Mouse (Mus musculus): ENCODE measurements around the gene Ufsp1. TPM values are rescaled to one million over a fixed set of nuclear protein-coding genes. Genes with fewer than 3 reads are reported as not detected.
A peak's percentile ranks its signal among the peaks of the same experiment; 100 is the strongest.

The Ufsp1 gene
- polyA plus RNA-seq, 1 experiment from 2014 or later, result 6.0 TPM

GRCm38 (mm10) chr5:137287953-137288743 is 6.3 kb upstream of the Ufsp1 start:
- Histone ChIP-seq H3K27me3 (peaks cover 62% of the 10 kb centered on the region), H3K36me3 (replicated peaks) (no peaks in the 10 kb centered on the region), H3K4me2 (peak overlapping the region; percentile 88), H3K4me3 (replicated peaks) (peak overlapping the region; percentile 51), H3K9me3 (no peaks in the 10 kb centered on the region), H3K4me1 (peaks cover 33% of the 10 kb centered on the region), H3K9ac (peak overlapping the region; percentile 48), H3K27ac (no peak overlapping the region)
- 0 out of 2 replicates have a peak, but pooled peaks have one; percentile 12 for ATAC-seq (ENCODE audit: low FRiP score)
- WGBS, result 0% methylated on average over 53 of the region's 65 CpGs

DNA sequence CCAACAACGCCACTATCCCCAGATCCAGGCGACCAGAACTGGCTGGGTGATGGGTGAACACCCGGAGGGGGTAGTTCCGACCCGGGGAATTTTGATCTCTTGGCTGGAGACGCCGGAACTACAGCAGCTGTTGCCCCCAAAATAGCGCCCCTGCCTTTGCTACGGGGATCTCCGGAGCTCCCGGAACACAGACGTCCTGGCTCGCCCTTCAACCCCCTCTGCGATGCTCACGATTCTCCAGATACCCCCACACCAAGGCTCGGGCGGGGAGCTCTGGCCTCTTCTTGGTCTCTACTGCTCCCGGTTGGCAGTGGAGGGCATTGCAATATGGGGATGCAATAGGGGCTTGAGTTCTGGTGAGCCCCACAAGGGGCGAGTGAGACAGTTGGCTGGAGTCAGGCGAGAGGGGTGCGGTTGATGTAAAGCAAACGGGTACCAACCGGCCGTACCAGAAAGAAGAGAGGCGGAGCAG is 5.4 kb upstream of the Ufsp1 start:
- H3K27ac ChIP-seq, result no peak overlapping the region
- H3K4me1 ChIP-seq, result peaks cover 42% of the 10 kb centered on the region
- WGBS, result 4% methylated on average over 25 of the region's 25 CpGs
- peaks cover 62% of the 10 kb centered on the region for H3K27me3 ChIP-seq
- H3K4me3 ChIP-seq (replicated peaks), result peak overlapping the region; percentile 51
- H3K4me2 ChIP-seq, result peak overlapping the region; percentile 88
- H3K9me3 ChIP-seq, result no peaks in the 10 kb centered on the region
- no peaks in the 10 kb centered on the region for H3K36me3 ChIP-seq (replicated peaks)
- ATAC-seq (ENCODE audit: low FRiP score), result no peak
- H3K9ac ChIP-seq, result 0 out of 2 replicates have a peak overlapping the region, but pooled peaks have one; percentile 48

DNA sequence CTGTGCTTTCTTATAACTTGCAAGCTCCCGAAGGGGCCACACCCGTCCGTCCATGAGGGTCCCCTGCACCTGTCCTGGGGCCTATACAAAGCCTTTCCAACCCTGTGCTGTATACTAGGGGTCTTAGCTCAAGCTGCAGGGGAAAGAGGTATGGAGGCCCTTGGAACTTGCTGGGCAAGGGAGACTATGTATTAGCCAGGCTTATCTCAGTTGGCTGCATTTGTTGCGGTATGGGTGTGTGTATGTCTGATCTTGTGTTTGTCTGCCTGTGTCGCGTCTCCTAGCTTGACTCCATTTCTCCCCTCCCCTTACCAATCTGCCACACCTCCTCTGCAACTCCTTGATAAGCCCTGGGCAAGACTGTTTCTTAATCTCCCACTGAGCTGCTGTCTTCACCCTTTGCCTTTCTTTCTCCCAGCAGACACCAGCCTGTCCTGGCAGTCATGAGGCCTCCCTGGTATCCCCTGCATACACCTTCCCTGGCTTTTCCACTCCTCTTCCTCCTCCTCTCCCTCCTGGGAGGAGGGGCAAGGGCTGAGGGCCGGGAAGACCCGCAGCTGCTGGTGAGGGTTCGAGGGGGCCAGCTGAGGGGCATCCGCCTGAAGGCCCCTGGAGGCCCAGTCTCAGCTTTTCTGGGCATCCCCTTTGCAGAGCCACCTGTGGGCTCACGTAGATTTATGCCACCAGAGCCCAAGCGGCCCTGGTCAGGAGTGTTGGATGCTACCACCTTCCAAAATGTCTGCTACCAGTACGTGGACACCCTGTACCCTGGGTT is 4.7 kb upstream of the Ufsp1 start:
- Histone ChIP-seq H3K4me2 (no peak overlapping the region), H3K27ac (0 out of 2 replicates have a peak overlapping the region, but pooled peaks have one; percentile 25), H3K4me1 (peaks cover 45% of the 10 kb centered on the region), H3K36me3 (replicated peaks) (peaks cover under 1% of the 10 kb centered on the region; the same call in 1 of the 2 replicates), H3K9ac (no peak overlapping the region), H3K4me3 (replicated peaks) (no peak overlapping the region), H3K27me3 (peaks cover 62% of the 10 kb centered on the region), H3K9me3 (no peaks in the 10 kb centered on the region)
- WGBS, result 62% methylated on average over 13 of the region's 13 CpGs
- no peak for ATAC-seq (ENCODE audit: low FRiP score)

GRCm38 (mm10) chr5:137290677-137291076 is 3.8 kb upstream of the Ufsp1 start:
- Histone ChIP-seq H3K4me2 (0 out of 2 replicates have a peak overlapping the region, but pooled peaks have one; percentile 1), H3K36me3 (replicated peaks) (peaks cover 9% of the 10 kb centered on the region), H3K27ac (no peak overlapping the region), H3K4me3 (replicated peaks) (no peak overlapping the region; the same call in 1 of the 2 replicates), H3K9ac (no peak overlapping the region), H3K4me1 (peaks cover 53% of the 10 kb centered on the region), H3K9me3 (no peaks in the 10 kb centered on the region), H3K27me3 (peaks cover 62% of the 10 kb centered on the region)
- 21% methylated on average over 15 of the region's 15 CpGs for WGBS
- no peak for ATAC-seq (ENCODE audit: low FRiP score)

DNA sequence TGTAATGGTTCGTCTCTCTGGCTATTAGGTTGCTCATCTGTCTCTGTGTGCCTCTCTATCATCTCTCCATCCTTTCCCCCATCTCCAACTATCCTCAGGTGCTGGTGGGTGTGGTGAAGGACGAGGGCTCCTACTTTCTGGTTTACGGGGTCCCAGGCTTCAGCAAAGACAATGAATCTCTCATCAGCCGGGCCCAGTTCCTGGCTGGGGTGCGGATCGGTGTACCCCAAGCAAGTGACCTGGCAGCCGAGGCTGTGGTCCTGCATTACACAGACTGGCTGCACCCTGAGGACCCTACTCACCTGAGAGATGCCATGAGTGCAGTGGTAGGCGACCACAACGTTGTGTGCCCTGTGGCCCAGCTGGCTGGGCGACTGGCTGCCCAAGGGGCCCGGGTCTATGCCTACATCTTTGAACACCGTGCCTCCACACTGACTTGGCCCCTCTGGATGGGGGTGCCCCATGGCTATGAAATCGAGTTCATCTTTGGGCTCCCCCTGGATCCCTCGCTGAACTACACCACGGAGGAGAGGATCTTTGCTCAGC is 3.0 kb upstream of the Ufsp1 start:
- no peak for ATAC-seq (ENCODE audit: low FRiP score)
- Histone ChIP-seq H3K4me3 (replicated peaks) (no peak overlapping the region), H3K27me3 (peaks cover 62% of the 10 kb centered on the region), H3K4me1 (peaks cover 51% of the 10 kb centered on the region), H3K9ac (no peak overlapping the region), H3K27ac (no peak overlapping the region), H3K36me3 (replicated peaks) (peaks cover 17% of the 10 kb centered on the region), H3K4me2 (0 out of 2 replicates have a peak overlapping the region, but pooled peaks have one; percentile 1), H3K9me3 (no peaks in the 10 kb centered on the region)
- 82% methylated on average over 15 of the region's 15 CpGs for WGBS

- Histone ChIP-seq H3K4me2 (peak overlapping the region; percentile 82), H3K9me3 (no peaks in the 10 kb centered on the region), H3K27ac (peak overlapping the region; percentile 93; the same call in 1 of the 2 replicates), H3K36me3 (replicated peaks) (peaks cover 35% of the 10 kb centered on the region), H3K4me1 (peaks cover 34% of the 10 kb centered on the region), H3K4me3 (replicated peaks) (peak overlapping the region; percentile 47), H3K9ac (peak overlapping the region; percentile 64), H3K27me3 (peaks cover 48% of the 10 kb centered on the region)
- under 1% methylated on average over 15 of the region's 15 CpGs for WGBS
- ATAC-seq (ENCODE audit: low FRiP score), result no peak
Measured at GRCm38 (mm10) chr5:137293282-137293681, 1.1 kb upstream of the Ufsp1 start.

- peak overlapping the region; percentile 82 for H3K4me2 ChIP-seq
- H3K36me3 ChIP-seq (replicated peaks), result peaks cover 50% of the 10 kb centered on the region
- peak overlapping the region; percentile 93 for H3K27ac ChIP-seq
- H3K9me3 ChIP-seq, result no peaks in the 10 kb centered on the region
- peaks cover 25% of the 10 kb centered on the region for H3K4me1 ChIP-seq
- H3K27me3 ChIP-seq, result peaks cover 34% of the 10 kb centered on the region
- peak overlapping the region; percentile 64 for H3K9ac ChIP-seq
- peak overlapping the region; percentile 47 for H3K4me3 ChIP-seq (replicated peaks)
- ATAC-seq (ENCODE audit: low FRiP score), result peak; percentile 63
- 9% methylated on average over 18 of the region's 18 CpGs for WGBS
Measured at GRCm38 (mm10) chr5:137294744-137295093, 290 bp downstream of the Ufsp1 start.

DNA sequence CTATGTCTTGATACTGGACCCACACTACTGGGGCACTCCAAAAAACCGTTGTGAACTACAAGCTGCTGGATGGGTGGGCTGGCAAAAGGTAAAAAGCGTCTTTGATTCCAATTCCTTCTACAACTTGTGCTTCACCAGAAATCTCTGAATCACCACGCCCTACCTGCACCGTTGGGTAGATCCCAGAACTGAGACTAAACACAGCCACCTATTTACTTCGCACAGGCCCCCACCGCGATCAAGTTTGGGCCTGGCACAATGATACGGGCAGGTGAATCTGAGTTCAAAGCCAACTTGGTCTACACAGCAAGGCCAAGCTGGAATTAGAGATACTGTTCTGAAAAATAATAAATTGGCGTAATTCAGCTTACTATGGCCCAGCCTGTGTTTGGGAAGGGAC is 867 bp downstream of the Ufsp1 start:
- Histone ChIP-seq H3K9ac (peak overlapping the region; percentile 64), H3K27me3 (peaks cover 28% of the 10 kb centered on the region), H3K4me1 (peaks cover 25% of the 10 kb centered on the region), H3K9me3 (no peaks in the 10 kb centered on the region), H3K4me2 (peak overlapping the region; percentile 82), H3K36me3 (replicated peaks) (peaks cover 56% of the 10 kb centered on the region), H3K27ac (peak overlapping the region; percentile 93; the same call in 1 of the 2 replicates), H3K4me3 (replicated peaks) (peak overlapping the region; percentile 47)
- WGBS, result 76% methylated on average over 9 of the region's 9 CpGs
- ATAC-seq (ENCODE audit: low FRiP score), result no peak

GRCm38 (mm10) chr5:137295712-137296111 is 1.3 kb downstream of the Ufsp1 start:
- Histone ChIP-seq H3K27ac (no peak overlapping the region), H3K4me2 (0 out of 2 replicates have a peak overlapping the region, but pooled peaks have one; percentile 82), H3K36me3 (replicated peaks) (peaks cover 60% of the 10 kb centered on the region), H3K9me3 (no peaks in the 10 kb centered on the region), H3K4me1 (peaks cover 25% of the 10 kb centered on the region), H3K9ac (no peak overlapping the region), H3K4me3 (replicated peaks) (no peak overlapping the region), H3K27me3 (peaks cover 24% of the 10 kb centered on the region)
- 91% methylated on average over 15 of the region's 15 CpGs for WGBS
- ATAC-seq (ENCODE audit: low FRiP score), result no peak

GRCm38 (mm10) chr5:137297126-137297525 is 2.7 kb downstream of the Ufsp1 start:
- no peak overlapping the region for H3K4me2 ChIP-seq
- H3K9me3 ChIP-seq, result no peaks in the 10 kb centered on the region
- no peak overlapping the region for H3K9ac ChIP-seq
- peaks cover 25% of the 10 kb centered on the region for H3K4me1 ChIP-seq
- 92% methylated on average over 14 of the region's 14 CpGs for WGBS
- peaks cover 10% of the 10 kb centered on the region for H3K27me3 ChIP-seq
- peaks cover 74% of the 10 kb centered on the region for H3K36me3 ChIP-seq (replicated peaks)
- no peak for ATAC-seq (ENCODE audit: low FRiP score)
- no peak overlapping the region for H3K4me3 ChIP-seq (replicated peaks)
- no peak overlapping the region for H3K27ac ChIP-seq

GRCm38 (mm10) chr5:137299240-137299639 is 4.8 kb downstream of the Ufsp1 start:
- H3K27me3 ChIP-seq, result no peaks in the 10 kb centered on the region
- WGBS, result 89% methylated on average over 7 of the region's 7 CpGs
- no peak overlapping the region for H3K4me2 ChIP-seq
- H3K4me3 ChIP-seq (replicated peaks), result no peak overlapping the region
- no peaks in the 10 kb centered on the region for H3K9me3 ChIP-seq
- no peak overlapping the region for H3K27ac ChIP-seq
- peaks cover 21% of the 10 kb centered on the region for H3K4me1 ChIP-seq
- no peak overlapping the region for H3K9ac ChIP-seq
- no peak for ATAC-seq (ENCODE audit: low FRiP score)
- H3K36me3 ChIP-seq (replicated peaks), result peaks cover 95% of the 10 kb centered on the region

GRCm38 (mm10) chr5:137301253-137301652 is 6.8 kb downstream of the Ufsp1 start:
- 70% methylated on average over 21 of the region's 21 CpGs for WGBS
- peaks cover 86% of the 10 kb centered on the region for H3K36me3 ChIP-seq (replicated peaks)
- 0 out of 2 replicates have a peak overlapping the region, but pooled peaks have one; percentile 17 for H3K9ac ChIP-seq
- H3K9me3 ChIP-seq, result no peaks in the 10 kb centered on the region
- no peak overlapping the region for H3K4me3 ChIP-seq (replicated peaks)
- ATAC-seq (ENCODE audit: low FRiP score), result 0 out of 2 replicates have a peak, but pooled peaks have one; percentile 24
- H3K4me1 ChIP-seq, result peaks cover 30% of the 10 kb centered on the region
- no peak overlapping the region for H3K27ac ChIP-seq
- H3K27me3 ChIP-seq, result no peaks in the 10 kb centered on the region
- no peak overlapping the region for H3K4me2 ChIP-seq
